Mouse (Mus musculus): ENCODE measurements at regions not wholly inside any gene's neighbourhood (a gene's known extent, or its start where the extent isn't known, plus 50 kb on each side); places are given as distances from the start of the nearest gene placed in this dataset.
A peak's percentile ranks its signal among the peaks of the same experiment; 100 is the strongest.

GRCm38 (mm10) chr1:183662369-183663043, 244.5 kb downstream of the Hhipl2 start:
- 75% methylated on average over 15 of the region's 15 CpGs for WGBS
- Histone ChIP-seq H3K36me3 (replicated peaks; ENCODE audit: control insufficient read depth, insufficient read depth, low read depth, low read length) (no peaks in the 10 kb centered on the region), H3K9ac (replicated peaks; ENCODE audit: low read length) (no peak overlapping the region), H3K27ac (replicated peaks; ENCODE audit: low read depth, low read length) (no peak overlapping the region), H3K4me3 (ENCODE audit: low read depth, low read length) (no peak overlapping the region), H3K9me3 (replicated peaks; ENCODE audit: control insufficient read depth, low read length) (no peaks in the 10 kb centered on the region), H3K4me1 (ENCODE audit: control insufficient read depth, insufficient read depth, low read length) (no peaks in the 10 kb centered on the region), H3K27me3 (ENCODE audit: control insufficient read depth, insufficient read depth, low read length) (no peaks in the 10 kb centered on the region), H3K4me2 (ENCODE audit: low read depth, low read length) (no peak overlapping the region)
- DNase-seq (ENCODE audit: low spot score) (no peak), ATAC-seq (replicated peaks; ENCODE audit: insufficient number of reproducible peaks, low FRiP score, low TSS enrichment, low read depth) (no peak)

- Histone ChIP-seq H3K4me3 (ENCODE audit: low read depth, low read length) (no peak overlapping the region), H3K9me3 (replicated peaks; ENCODE audit: control insufficient read depth, low read length) (no peaks in the 10 kb centered on the region), H3K4me1 (ENCODE audit: control insufficient read depth, insufficient read depth, low read length) (no peaks in the 10 kb centered on the region), H3K4me2 (ENCODE audit: low read depth, low read length) (no peak overlapping the region), H3K36me3 (replicated peaks; ENCODE audit: control insufficient read depth, insufficient read depth, low read depth, low read length) (no peaks in the 10 kb centered on the region), H3K9ac (replicated peaks; ENCODE audit: low read length) (no peak overlapping the region), H3K27me3 (ENCODE audit: control insufficient read depth, insufficient read depth, low read length) (no peaks in the 10 kb centered on the region), H3K27ac (replicated peaks; ENCODE audit: low read depth, low read length) (no peak overlapping the region)
- DNase-seq (ENCODE audit: low spot score) (no peak), ATAC-seq (replicated peaks; ENCODE audit: insufficient number of reproducible peaks, low FRiP score, low TSS enrichment, low read depth) (no peak)
- WGBS, result 66% methylated on average over 8 of the region's 8 CpGs
These were observed 251.3 kb downstream of the Hhipl2 start for GRCm38 (mm10) chr1:183669271-183669670.

- Histone ChIP-seq H3K27me3 (ENCODE audit: control insufficient read depth, insufficient read depth, low read length) (no peaks in the 10 kb centered on the region), H3K27ac (replicated peaks; ENCODE audit: low read depth, low read length) (no peak overlapping the region), H3K4me3 (ENCODE audit: low read depth, low read length) (no peak overlapping the region), H3K9ac (replicated peaks; ENCODE audit: low read length) (no peak overlapping the region), H3K9me3 (replicated peaks; ENCODE audit: control insufficient read depth, low read length) (no peaks in the 10 kb centered on the region), H3K4me1 (ENCODE audit: control insufficient read depth, insufficient read depth, low read length) (no peaks in the 10 kb centered on the region), H3K4me2 (ENCODE audit: low read depth, low read length) (no peak overlapping the region), H3K36me3 (replicated peaks; ENCODE audit: control insufficient read depth, insufficient read depth, low read depth, low read length) (no peaks in the 10 kb centered on the region)
- ATAC-seq (replicated peaks; ENCODE audit: insufficient number of reproducible peaks, low FRiP score, low TSS enrichment, low read depth), result no peak
- 46% methylated on average over 11 of the region's 11 CpGs for WGBS
- peak; percentile 46 for DNase-seq (ENCODE audit: low spot score)
These were observed 251.7 kb downstream of the Hhipl2 start for GRCm38 (mm10) chr1:183669674-183670073.

- Histone ChIP-seq H3K36me3 (replicated peaks; ENCODE audit: control insufficient read depth, insufficient read depth, low read depth, low read length) (no peaks in the 10 kb centered on the region), H3K27ac (replicated peaks; ENCODE audit: low read depth, low read length) (no peak overlapping the region), H3K27me3 (ENCODE audit: control insufficient read depth, insufficient read depth, low read length) (no peaks in the 10 kb centered on the region), H3K9ac (replicated peaks; ENCODE audit: low read length) (no peak overlapping the region), H3K9me3 (replicated peaks; ENCODE audit: control insufficient read depth, low read length) (no peaks in the 10 kb centered on the region), H3K4me2 (ENCODE audit: low read depth, low read length) (no peak overlapping the region), H3K4me1 (ENCODE audit: control insufficient read depth, insufficient read depth, low read length) (no peaks in the 10 kb centered on the region), H3K4me3 (ENCODE audit: low read depth, low read length) (no peak overlapping the region)
- 71% methylated on average over 7 of the region's 7 CpGs for WGBS
- ATAC-seq (replicated peaks; ENCODE audit: insufficient number of reproducible peaks, low FRiP score, low TSS enrichment, low read depth), result no peak
- no peak for DNase-seq (ENCODE audit: low spot score)
These were observed 252.5 kb downstream of the Hhipl2 start for GRCm38 (mm10) chr1:183670542-183670941.

GRCm38 (mm10) chr1:183671541-183671940, 253.5 kb downstream of the Hhipl2 start:
- no peaks in the 10 kb centered on the region for H3K36me3 ChIP-seq (replicated peaks; ENCODE audit: control insufficient read depth, insufficient read depth, low read depth, low read length)
- H3K9ac ChIP-seq (replicated peaks; ENCODE audit: low read length), result no peak overlapping the region
- H3K27ac ChIP-seq (replicated peaks; ENCODE audit: low read depth, low read length), result no peak overlapping the region
- no peaks in the 10 kb centered on the region for H3K9me3 ChIP-seq (replicated peaks; ENCODE audit: control insufficient read depth, low read length)
- H3K4me3 ChIP-seq (ENCODE audit: low read depth, low read length), result no peak overlapping the region
- H3K4me2 ChIP-seq (ENCODE audit: low read depth, low read length), result no peak overlapping the region
- WGBS, result 71% methylated on average over 4 of the region's 4 CpGs
- no peak for DNase-seq (ENCODE audit: low spot score)
- ATAC-seq (replicated peaks; ENCODE audit: insufficient number of reproducible peaks, low FRiP score, low TSS enrichment, low read depth), result no peak
- H3K4me1 ChIP-seq (ENCODE audit: control insufficient read depth, insufficient read depth, low read length), result no peaks in the 10 kb centered on the region
- H3K27me3 ChIP-seq (ENCODE audit: control insufficient read depth, insufficient read depth, low read length), result no peaks in the 10 kb centered on the region

GRCm38 (mm10) chr1:183672521-183672920, 254.5 kb downstream of the Hhipl2 start:
- WGBS, result 70% methylated on average over 5 of the region's 5 CpGs

GRCm38 (mm10) chr1:183677585-183677984, 259.6 kb downstream of the Hhipl2 start:
- Histone ChIP-seq H3K4me1 (ENCODE audit: control insufficient read depth, insufficient read depth, low read length) (no peaks in the 10 kb centered on the region), H3K36me3 (replicated peaks; ENCODE audit: control insufficient read depth, insufficient read depth, low read depth, low read length) (no peaks in the 10 kb centered on the region), H3K9ac (replicated peaks; ENCODE audit: low read length) (no peak overlapping the region), H3K27ac (replicated peaks; ENCODE audit: low read depth, low read length) (no peak overlapping the region), H3K4me2 (ENCODE audit: low read depth, low read length) (no peak overlapping the region), H3K9me3 (replicated peaks; ENCODE audit: control insufficient read depth, low read length) (no peaks in the 10 kb centered on the region), H3K27me3 (ENCODE audit: control insufficient read depth, insufficient read depth, low read length) (no peaks in the 10 kb centered on the region), H3K4me3 (ENCODE audit: low read depth, low read length) (no peak overlapping the region)
- WGBS, result 90% methylated on average over 4 of the region's 4 CpGs
- ATAC-seq (replicated peaks; ENCODE audit: insufficient number of reproducible peaks, low FRiP score, low TSS enrichment, low read depth) (no peak), DNase-seq (ENCODE audit: low spot score) (no peak)

More at GRCm38 (mm10) chr1:183672521-183672920, 254.5 kb downstream of the Hhipl2 start:
- no peak overlapping the region for H3K4me2 ChIP-seq (ENCODE audit: low read depth, low read length)
- no peaks in the 10 kb centered on the region for H3K4me1 ChIP-seq (ENCODE audit: control insufficient read depth, insufficient read depth, low read length)
- no peak overlapping the region for H3K4me3 ChIP-seq (ENCODE audit: low read depth, low read length)
- no peaks in the 10 kb centered on the region for H3K36me3 ChIP-seq (replicated peaks; ENCODE audit: control insufficient read depth, insufficient read depth, low read depth, low read length)
- H3K9ac ChIP-seq (replicated peaks; ENCODE audit: low read length), result no peak overlapping the region
- H3K9me3 ChIP-seq (replicated peaks; ENCODE audit: control insufficient read depth, low read length), result no peaks in the 10 kb centered on the region
- no peak for DNase-seq (ENCODE audit: low spot score)
- no peaks in the 10 kb centered on the region for H3K27me3 ChIP-seq (ENCODE audit: control insufficient read depth, insufficient read depth, low read length)
- ATAC-seq (replicated peaks; ENCODE audit: insufficient number of reproducible peaks, low FRiP score, low TSS enrichment, low read depth), result no peak
- H3K27ac ChIP-seq (replicated peaks; ENCODE audit: low read depth, low read length), result no peak overlapping the region

- no peak overlapping the region for H3K4me3 ChIP-seq (ENCODE audit: low read depth, low read length)
- no peaks in the 10 kb centered on the region for H3K36me3 ChIP-seq (replicated peaks; ENCODE audit: control insufficient read depth, insufficient read depth, low read depth, low read length)
- ATAC-seq (replicated peaks; ENCODE audit: insufficient number of reproducible peaks, low FRiP score, low TSS enrichment, low read depth), result no peak
- H3K9me3 ChIP-seq (replicated peaks; ENCODE audit: control insufficient read depth, low read length), result no peaks in the 10 kb centered on the region
- WGBS, result 62% methylated on average over 11 of the region's 11 CpGs
- no peaks in the 10 kb centered on the region for H3K4me1 ChIP-seq (ENCODE audit: control insufficient read depth, insufficient read depth, low read length)
- no peak overlapping the region for H3K9ac ChIP-seq (replicated peaks; ENCODE audit: low read length)
- H3K27me3 ChIP-seq (ENCODE audit: control insufficient read depth, insufficient read depth, low read length), result no peaks in the 10 kb centered on the region
- H3K4me2 ChIP-seq (ENCODE audit: low read depth, low read length), result no peak overlapping the region
- no peak overlapping the region for H3K27ac ChIP-seq (replicated peaks; ENCODE audit: low read depth, low read length)
- no peak for DNase-seq (ENCODE audit: low spot score)
These were observed 261.9 kb downstream of the Hhipl2 start for GRCm38 (mm10) chr1:183679949-183680348.

Measured in embryonic facial prominence, embryonic 11.5 days (tissue).